ENCODE assay signal across 10 mouse cellular contexts in the genomic region with DNA sequence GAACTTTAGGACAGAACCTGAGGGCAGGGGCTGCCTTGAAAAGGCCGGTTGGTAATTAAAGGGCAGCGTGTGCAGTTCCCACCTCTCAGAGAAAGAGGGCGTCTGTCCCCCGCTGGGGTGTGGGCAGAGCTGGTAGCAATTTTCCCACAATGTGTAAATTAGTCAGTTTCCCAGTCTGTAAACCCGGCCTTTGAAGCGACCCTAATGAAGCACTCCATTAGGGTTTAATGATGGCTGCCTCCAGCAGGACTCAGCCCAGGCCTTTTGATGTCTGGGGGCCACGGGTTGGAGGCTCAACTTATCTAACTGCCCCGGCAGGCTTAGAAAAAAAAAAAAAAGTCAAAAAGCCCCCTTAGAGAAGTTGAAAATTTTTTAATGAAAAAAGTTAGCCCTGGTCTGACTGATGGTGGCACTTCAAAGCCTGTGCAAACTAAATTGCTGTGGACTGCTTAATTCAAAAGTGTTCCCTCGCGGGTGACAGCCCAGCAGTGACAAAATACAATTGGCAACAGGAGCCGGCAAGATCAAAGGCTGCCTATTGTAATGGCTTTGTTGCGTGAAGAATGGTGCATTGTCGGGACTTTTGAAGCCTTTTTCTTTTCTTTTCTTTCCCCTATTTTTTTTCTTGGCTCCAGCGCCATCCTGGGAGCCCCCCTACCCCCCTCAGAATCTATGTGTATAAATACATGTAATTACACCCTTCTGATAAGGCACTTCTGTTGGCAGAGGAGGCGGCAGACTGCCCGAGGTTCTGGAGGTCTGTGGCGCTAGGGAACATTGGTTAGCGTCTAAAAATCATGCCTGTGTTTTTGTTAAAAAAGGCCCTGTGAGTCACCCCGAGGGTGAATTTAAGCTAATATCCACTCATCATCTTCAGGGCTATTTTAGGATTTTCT.
DNase-seq lines count a peak whose midpoint lies in the region; ATAC-seq and TF ChIP-seq lines count a peak whose summit lies in the region.
"Had no signal": no experiment of that assay in that cellular context is flagged by ENCODE, and none has a peak within 500 bp of the region (broad histone marks: within the 10 kb centered on the region; RNA-seq: fewer than 3 reads in every experiment).

No protein-coding gene starts in this region.

- no peak for TF ChIP-seq POLR2A in limb, embryonic 14.5 days (IDR thresholded peaks at IDR 0.05; ENCODE audit: borderline replicate concordance, extremely low read depth, insufficient read depth, insufficient read length)

- DNase-seq in Muller cell, postnatal 12 days (ENCODE audit: inconsistent ontology term) = peak; percentile 38
- DNase-seq in embryonic facial prominence, embryonic 14.5 days (ENCODE audit: low spot score) = peak; percentile 70
- peak; percentile 38 for DNase-seq in limb, embryonic 14.5 days (ENCODE audit: low spot score)
- DNase-seq in urinary bladder, postnatal 4 days (ENCODE audit: low spot score in 2 of 2) = no peak
- no peak for DNase-seq in right cerebral cortex, adult 18-20 months
- no peak for DNase-seq in spleen, postnatal 14 days (ENCODE audit: low spot score in 2 of 2)
- DNase-seq: heart, postnatal 10 days had no signal

- H3K27ac ChIP-seq in intestine, postnatal 0 days (ENCODE audit: low read depth, low read length) = no peak overlapping the region
- no peak overlapping the region for H3K27ac ChIP-seq in intestine, embryonic 16.5 days (ENCODE audit: low read length)
- H3K27ac ChIP-seq in embryonic facial prominence, embryonic 14.5 days (replicated peaks; ENCODE audit: low read depth, low read length) = no peak overlapping the region
- H3K27ac ChIP-seq in limb, embryonic 14.5 days (replicated peaks; ENCODE audit: low read depth, low read length) = no peak overlapping the region
- H3K27ac ChIP-seq: lung, embryonic 15.5 days had no signal

- no peak for ATAC-seq in intestine, postnatal 0 days
- ATAC-seq in intestine, embryonic 16.5 days = no peak
- no peak for ATAC-seq in embryonic facial prominence, embryonic 14.5 days (ENCODE audit: low read depth)
- peak; percentile 16; the same call in 1 of the 2 replicates for ATAC-seq in limb, embryonic 14.5 days (ENCODE audit: low FRiP score, low read depth)

- H3K36me3 ChIP-seq in intestine, postnatal 0 days (ENCODE audit: control insufficient read depth, insufficient read depth) = no peaks in the 10 kb centered on the region
- H3K36me3 ChIP-seq in intestine, embryonic 16.5 days (ENCODE audit: control insufficient read depth, insufficient read depth, low read length) = no peaks in the 10 kb centered on the region
- H3K36me3 ChIP-seq in embryonic facial prominence, embryonic 14.5 days (ENCODE audit: control insufficient read depth, insufficient read depth, low read length) = no peaks in the 10 kb centered on the region
- no peaks in the 10 kb centered on the region for H3K36me3 ChIP-seq in limb, embryonic 14.5 days (ENCODE audit: control insufficient read depth, insufficient read depth, low read length)
- H3K36me3 ChIP-seq: lung, embryonic 15.5 days had no signal

- WGBS in intestine, postnatal 0 days = 16% methylated on average over 19 of the region's 19 CpGs
- WGBS in intestine, embryonic 16.5 days = 17% methylated on average over 19 of the region's 19 CpGs
- WGBS in embryonic facial prominence, embryonic 14.5 days = 6% methylated on average over 19 of the region's 19 CpGs
- 6% methylated on average over 19 of the region's 19 CpGs for WGBS in limb, embryonic 14.5 days

- no peak overlapping the region for H3K4me3 ChIP-seq in intestine, postnatal 0 days (ENCODE audit: low read depth, low read length)
- H3K4me3 ChIP-seq in intestine, embryonic 16.5 days (ENCODE audit: low read length) = no peak overlapping the region
- no peak overlapping the region for H3K4me3 ChIP-seq in embryonic facial prominence, embryonic 14.5 days (ENCODE audit: low read depth, low read length)
- H3K4me3 ChIP-seq in limb, embryonic 14.5 days (replicated peaks; ENCODE audit: low read length) = no peak overlapping the region
- H3K4me3 ChIP-seq: lung, embryonic 15.5 days had no signal

- peak; percentile 23; the same call in 1 of the 2 replicates for TF ChIP-seq CTCF in intestine, postnatal 0 days (IDR thresholded peaks at IDR 0.05; ENCODE audit: low read depth)

- no peaks in the 10 kb centered on the region for H3K9me3 ChIP-seq in intestine, postnatal 0 days (ENCODE audit: control insufficient read depth)
- no peaks in the 10 kb centered on the region for H3K9me3 ChIP-seq in intestine, embryonic 16.5 days (ENCODE audit: control insufficient read depth, low read length)
- no peaks in the 10 kb centered on the region for H3K9me3 ChIP-seq in embryonic facial prominence, embryonic 14.5 days (ENCODE audit: control insufficient read depth, low read length)
- H3K9me3 ChIP-seq in limb, embryonic 14.5 days (ENCODE audit: control insufficient read depth, low read length) = no peaks in the 10 kb centered on the region
- H3K9me3 ChIP-seq: lung, embryonic 15.5 days had no signal

- H3K4me2 ChIP-seq in intestine, postnatal 0 days (replicated peaks; ENCODE audit: low read depth) = no peak overlapping the region
- no peak overlapping the region for H3K4me2 ChIP-seq in intestine, embryonic 16.5 days (ENCODE audit: low read depth, low read length)
- H3K4me2 ChIP-seq in embryonic facial prominence, embryonic 14.5 days (ENCODE audit: low read depth, low read length) = no peak overlapping the region
- no peak overlapping the region for H3K4me2 ChIP-seq in limb, embryonic 14.5 days (replicated peaks; ENCODE audit: low read depth, low read length, severe bottlenecking)
- H3K4me2 ChIP-seq: lung, embryonic 15.5 days had no signal

- no peaks in the 10 kb centered on the region for H3K4me1 ChIP-seq in intestine, postnatal 0 days (replicated peaks; ENCODE audit: control insufficient read depth, insufficient read depth, low read length)
- H3K4me1 ChIP-seq in intestine, embryonic 16.5 days (ENCODE audit: control insufficient read depth, insufficient read depth, low read length) = peaks cover 13% of the 10 kb centered on the region
- H3K4me1 ChIP-seq in embryonic facial prominence, embryonic 14.5 days (ENCODE audit: control insufficient read depth, insufficient read depth, low read length) = peaks cover 26% of the 10 kb centered on the region; the same call in 1 of the 2 replicates
- peaks cover 19% of the 10 kb centered on the region for H3K4me1 ChIP-seq in limb, embryonic 14.5 days (ENCODE audit: control insufficient read depth, insufficient read depth, low read length)

- H3K27me3 ChIP-seq in intestine, postnatal 0 days (replicated peaks; ENCODE audit: control insufficient read depth, insufficient read depth, low read length) = peaks cover 38% of the 10 kb centered on the region
- H3K27me3 ChIP-seq in intestine, embryonic 16.5 days (replicated peaks; ENCODE audit: control insufficient read depth, insufficient read depth, low read length) = peaks cover 47% of the 10 kb centered on the region
- H3K27me3 ChIP-seq in embryonic facial prominence, embryonic 14.5 days (replicated peaks; ENCODE audit: control insufficient read depth, insufficient read depth, low read length) = peaks cover 66% of the 10 kb centered on the region
- H3K27me3 ChIP-seq in limb, embryonic 14.5 days (ENCODE audit: control insufficient read depth, insufficient read depth, low read length) = peaks cover 49% of the 10 kb centered on the region

- H3K9ac ChIP-seq in intestine, postnatal 0 days (ENCODE audit: low read depth, low read length) = no peak overlapping the region
- H3K9ac ChIP-seq in intestine, embryonic 16.5 days (ENCODE audit: low read depth, low read length) = no peak overlapping the region
- no peak overlapping the region for H3K9ac ChIP-seq in embryonic facial prominence, embryonic 14.5 days (ENCODE audit: low read depth, low read length)
- no peak overlapping the region for H3K9ac ChIP-seq in limb, embryonic 14.5 days (ENCODE audit: low read depth, low read length, severe bottlenecking)
- H3K9ac ChIP-seq: lung, embryonic 15.5 days had no signal

Comparison
In these comparisons a context has a peak if more than half of its experiments do, and no peak if none do; other contexts are left out.
1. DNase-seq: peak in Muller cell, postnatal 12 days (single experiment), embryonic facial prominence, embryonic 14.5 days (single experiment) and limb, embryonic 14.5 days (single experiment); none in urinary bladder, postnatal 4 days (0 of 2), right cerebral cortex, adult 18-20 months (single experiment) and spleen, postnatal 14 days (0 of 2).